Mouse (Mus musculus): ENCODE data around the gene Dusp11. TPM values are rescaled to one million over a fixed set of nuclear protein-coding genes. Genes with fewer than 3 reads are reported as not detected.
"Not testable (repeated sequence)": the region's sequence is repeated elsewhere in the genome, so short reads cannot be mapped to it uniquely, and the experiment has no call there.

Dusp11 gene
- 10 to 100 TPM; 34.9 TPM for total RNA-seq (2021)
- long read RNA-seq, experiment 1, full-length matches to known transcripts, result 2 of 9 reads
- long read RNA-seq, experiment 1, partial matches to known transcripts, result 1 of 9 reads
- long read RNA-seq, experiment 1, other reads (novel, unspliced or antisense), result 6 of 9 reads
- long read RNA-seq, experiment 2, full-length matches to known transcripts, result 8 of 12 reads
- long read RNA-seq, experiment 2, partial matches to known transcripts, result 0 of 12 reads
- long read RNA-seq, experiment 2, other reads (novel, unspliced or antisense), result 4 of 12 reads

- DNase-seq, result peak; percentile 89
Observed at GRCm38 (mm10) chr6:85961101-85962091, at the start of gene Dusp11. Gene Dusp11 (minus strand): TSS chr6:85961667.

- peak; percentile 10 for DNase-seq
Observed at GRCm38 (mm10) chr6:86009980-86010379, 48.5 kb upstream of the Dusp11 start.

DNA sequence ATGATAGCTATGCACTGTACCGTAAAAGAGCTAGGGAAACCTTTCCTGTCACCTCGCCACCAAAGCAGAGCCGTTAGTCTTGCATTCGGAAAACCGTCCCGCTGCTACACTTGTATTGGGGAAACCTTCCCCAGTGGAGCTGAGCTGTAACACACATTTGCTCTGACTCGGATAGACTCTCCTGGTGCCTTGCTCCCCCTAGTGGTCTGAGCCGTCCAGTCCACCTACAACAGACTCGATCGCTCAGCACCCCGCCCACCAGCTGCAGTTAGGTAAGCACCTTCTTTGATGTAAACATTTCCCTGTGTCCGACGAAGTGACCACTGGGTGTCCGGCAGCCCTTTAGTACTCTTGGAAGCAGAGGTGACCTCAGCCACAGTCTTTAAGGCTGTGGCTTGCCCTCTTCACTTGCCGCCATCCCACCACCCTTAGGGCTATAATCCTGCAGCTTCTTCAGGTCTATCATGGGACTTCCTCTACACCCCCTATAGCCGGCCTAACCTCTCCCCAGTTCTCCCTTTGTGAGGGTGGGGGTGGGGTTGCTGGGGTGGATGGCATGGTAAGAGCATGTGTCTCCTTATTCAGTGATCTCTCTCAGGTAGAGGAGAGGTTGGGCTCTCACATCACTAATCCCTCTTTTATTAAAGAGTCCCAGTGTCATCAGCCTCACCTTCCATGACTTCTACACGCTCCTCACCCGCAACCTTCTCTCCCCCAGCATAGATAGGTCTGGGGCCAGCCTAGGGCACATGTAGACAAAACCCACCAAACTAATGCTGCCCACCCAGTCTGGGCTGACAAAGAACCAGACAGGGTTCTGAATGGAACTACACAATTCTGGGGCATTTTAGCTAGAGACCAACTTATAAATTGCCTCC lies 43.0 kb upstream of the Dusp11 start:
- DNase-seq, result peak; percentile 47

DNA sequence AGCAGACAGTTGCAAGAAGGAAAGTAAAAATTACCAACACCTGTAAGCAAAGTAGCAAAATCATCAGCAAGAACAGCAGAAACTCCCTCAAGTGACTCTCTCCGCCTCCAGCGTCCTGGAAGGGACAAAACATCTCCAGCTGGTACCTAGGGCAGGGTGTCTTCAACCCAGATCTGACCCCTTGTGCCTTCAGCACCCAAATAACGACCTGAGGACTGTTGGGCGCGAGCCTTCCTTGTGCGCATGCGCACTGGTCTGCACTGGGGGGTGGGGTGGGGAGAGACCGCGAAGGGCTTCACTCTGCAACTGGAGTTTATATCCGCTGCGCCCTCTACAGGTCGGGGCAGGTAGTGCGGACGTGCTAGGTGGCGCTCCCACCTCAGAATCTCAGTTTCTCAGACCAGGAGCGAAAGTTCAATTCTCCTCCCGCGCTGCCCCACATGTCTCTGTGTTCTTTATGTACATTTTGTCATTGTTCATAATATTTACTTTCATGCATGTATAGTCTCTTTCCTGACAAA lies 42.0 kb upstream of the Dusp11 start:
- no peak for DNase-seq

DNA sequence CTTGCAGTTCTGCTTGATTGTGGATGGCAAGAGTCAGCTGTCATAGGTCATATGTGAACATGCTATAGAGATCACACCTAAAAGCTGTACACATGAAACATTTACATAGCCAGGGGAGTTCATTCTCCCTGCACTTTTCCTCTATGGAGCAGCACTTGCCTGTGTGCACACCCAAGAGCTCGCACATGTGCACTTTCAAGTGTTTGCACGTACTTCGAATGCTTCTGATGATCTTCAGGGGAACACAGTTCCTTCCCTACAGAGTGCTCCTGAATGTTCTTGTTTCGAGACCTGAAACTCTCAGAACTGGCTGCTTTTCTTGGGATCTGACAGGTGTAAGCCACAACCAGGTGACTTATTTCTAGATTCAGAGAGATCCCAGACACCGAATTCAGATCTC lies 29.3 kb upstream of the Dusp11 start:
- not testable (repeated sequence) for DNase-seq

GRCm38 (mm10) chr6:85989570-85989969 lies 28.1 kb upstream of the Dusp11 start:
- DNase-seq, result not testable (repeated sequence)

- DNase-seq, result no peak
Observed at GRCm38 (mm10) chr6:85984351-85984750, 22.9 kb upstream of the Dusp11 start.

DNA sequence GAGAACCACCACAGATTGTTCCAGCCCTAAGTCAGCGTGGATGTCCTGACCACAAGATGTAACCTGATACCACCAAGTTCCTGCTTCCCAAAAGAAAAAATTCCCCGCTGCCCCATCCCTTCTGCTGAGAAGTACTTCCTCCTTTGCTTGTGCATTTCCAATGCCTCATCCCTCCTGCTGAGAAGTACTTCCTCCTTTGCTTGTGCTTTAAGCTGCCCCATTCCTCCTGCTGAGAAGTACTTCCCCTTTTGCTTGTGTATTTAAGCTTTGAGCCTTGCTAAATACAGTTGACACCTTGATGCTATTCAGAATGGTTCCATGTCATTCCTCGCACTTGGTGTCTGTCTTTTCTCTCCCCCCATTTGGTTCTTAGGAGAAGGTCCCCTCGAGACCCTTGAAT lies 17.3 kb upstream of the Dusp11 start:
- not testable (repeated sequence) for DNase-seq

DNA sequence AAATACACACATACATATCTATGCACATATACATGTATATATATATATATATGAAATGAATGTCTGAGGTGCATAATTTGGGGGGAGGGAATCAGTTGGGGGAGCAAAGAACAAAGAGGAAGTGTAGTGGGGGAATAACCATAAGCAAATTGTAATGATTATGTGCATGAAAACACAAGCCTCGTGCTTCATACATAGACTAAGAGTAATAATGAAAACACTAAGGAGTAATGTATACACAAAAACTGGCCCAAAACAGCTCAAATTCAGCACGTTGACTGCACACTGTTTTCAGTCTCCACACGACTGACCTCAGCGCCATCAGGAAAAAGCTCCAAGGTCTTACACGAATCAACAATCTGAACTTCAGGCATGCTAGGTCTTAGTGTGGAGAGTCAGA lies 14.8 kb upstream of the Dusp11 start:
- DNase-seq, result no peak

DNA sequence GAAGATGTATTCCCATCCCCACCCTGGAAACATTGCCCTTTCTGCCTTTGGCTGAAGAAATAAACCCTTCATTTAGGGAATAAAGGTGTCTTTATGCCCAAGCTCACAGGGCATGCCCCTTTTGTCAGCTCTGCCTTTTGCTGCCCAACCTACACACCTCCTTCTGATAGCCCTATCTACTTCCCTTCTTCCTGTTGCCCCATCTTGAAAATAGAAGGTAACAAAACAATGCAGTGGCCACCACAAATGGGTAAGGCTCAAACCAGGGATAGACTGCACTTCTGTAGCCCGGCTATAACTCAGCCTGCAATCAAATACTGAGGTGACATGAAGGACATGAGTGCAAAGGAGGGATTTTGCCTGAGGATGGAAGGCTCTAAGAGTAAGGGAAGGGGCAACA lies 14.3 kb upstream of the Dusp11 start:
- DNase-seq, result no peak

GRCm38 (mm10) chr6:85974941-85975617 lies 13.6 kb upstream of the Dusp11 start:
- DNase-seq, result no peak

DNA sequence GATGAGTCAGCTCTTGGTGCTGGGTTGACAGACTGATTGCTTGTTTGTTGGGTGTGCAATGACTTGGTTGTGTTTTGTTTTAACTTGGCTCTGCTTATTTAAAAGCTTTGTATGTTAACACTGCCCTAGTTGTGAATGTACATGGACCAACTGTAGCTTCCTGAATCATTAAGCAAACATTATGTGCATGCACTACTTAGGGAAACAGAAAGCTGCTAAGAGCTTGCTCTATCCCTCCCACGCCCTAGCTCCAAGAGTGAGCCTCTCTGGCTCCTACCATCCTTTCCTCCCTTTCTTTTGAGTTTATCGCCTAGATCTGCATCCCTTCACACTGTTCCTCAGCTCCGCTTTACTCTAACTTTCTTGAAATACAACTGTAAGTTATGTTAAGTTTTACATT lies 11.9 kb upstream of the Dusp11 start:
- no peak for DNase-seq

DNA sequence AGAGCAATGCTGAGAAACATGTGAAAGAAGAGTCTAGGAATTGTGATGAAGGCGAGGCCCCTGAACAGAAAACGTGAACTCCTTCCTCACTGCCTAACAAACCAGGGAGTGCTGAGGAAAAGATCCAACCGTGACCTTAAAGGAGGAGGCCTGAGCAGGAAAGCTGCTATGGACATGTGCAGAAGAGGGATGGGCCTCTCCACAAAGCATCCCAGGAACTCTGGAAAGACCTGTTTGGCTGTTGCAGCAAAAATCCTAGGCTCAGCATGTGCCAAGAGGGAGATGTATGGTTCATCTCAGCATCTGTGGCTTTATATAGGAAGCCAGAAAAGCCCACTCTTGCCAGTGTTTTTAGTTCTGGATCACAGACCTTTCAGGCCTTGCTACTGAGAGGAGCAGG lies 11.2 kb upstream of the Dusp11 start:
- DNase-seq, result no peak

GRCm38 (mm10) chr6:85969889-85970288 lies 8.4 kb upstream of the Dusp11 start:
- DNase-seq, result no peak

DNA sequence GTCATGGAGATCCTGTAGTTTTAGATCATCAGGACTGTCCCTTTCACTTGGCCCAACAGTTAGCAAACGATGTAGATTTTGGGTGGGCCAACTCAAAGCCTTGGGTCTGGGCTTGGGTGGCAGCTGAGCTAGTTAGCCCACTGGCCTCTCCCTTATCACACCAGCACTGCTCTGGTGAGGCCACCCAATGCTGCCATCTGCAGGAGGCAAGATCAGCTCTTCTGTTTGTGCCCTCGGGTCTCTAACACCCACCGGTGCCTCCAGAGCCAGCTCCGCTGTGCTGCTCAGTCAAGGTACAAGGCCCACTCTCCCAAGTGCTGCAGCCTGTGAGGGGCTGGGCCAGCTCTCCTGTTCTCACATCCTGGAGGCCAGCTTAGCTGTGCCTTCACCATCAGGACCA lies 5.2 kb upstream of the Dusp11 start:
- DNase-seq, result no peak

DNA sequence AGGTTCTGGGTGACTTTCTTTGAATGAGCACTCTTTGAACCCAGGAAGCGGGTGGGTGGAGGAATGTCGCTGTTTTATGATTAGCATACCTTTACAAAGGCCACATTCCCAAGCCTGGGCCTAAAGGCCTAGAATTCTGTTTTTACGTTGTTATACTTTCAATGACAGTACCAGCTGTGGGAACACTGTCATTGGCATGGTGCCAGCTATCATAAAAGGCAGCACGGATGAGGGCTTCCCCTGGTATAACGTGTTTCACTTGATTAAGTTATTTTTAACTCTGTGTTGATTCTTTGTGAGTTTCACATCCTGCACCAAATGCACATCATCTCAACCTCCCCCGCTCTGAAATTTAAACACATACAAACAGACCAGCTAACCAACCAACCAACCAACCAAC lies 4.6 kb upstream of the Dusp11 start:
- not testable (repeated sequence) for DNase-seq

GRCm38 (mm10) chr6:85957581-85957980 lies 3.9 kb downstream of the Dusp11 start:
- DNase-seq, result no peak

GRCm38 (mm10) chr6:85948549-85948948 lies 12.9 kb downstream of the Dusp11 start:
- no peak for DNase-seq

DNA sequence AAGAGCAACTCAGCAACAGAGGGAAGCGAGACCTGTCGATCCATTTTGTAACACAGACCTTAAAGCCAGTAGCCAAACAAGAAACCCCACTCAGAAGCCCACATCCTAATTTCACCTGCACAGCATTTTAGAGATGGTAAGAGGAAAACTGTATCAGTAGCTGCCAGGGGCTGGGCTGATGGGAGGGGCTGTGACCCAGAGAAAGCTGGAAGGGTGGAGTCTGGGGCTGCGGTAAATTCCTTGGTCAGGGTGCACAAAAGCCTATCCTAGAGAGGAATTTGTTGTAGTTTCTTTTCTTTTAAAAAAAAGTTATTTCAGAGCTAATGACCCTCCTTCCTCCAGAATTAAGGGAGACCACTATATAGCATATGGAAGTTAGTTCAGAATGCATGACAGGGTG lies 19.0 kb downstream of the Dusp11 start:
- DNase-seq, result no peak

GRCm38 (mm10) chr6:85938701-85939100 lies 22.8 kb downstream of the Dusp11 start:
- no peak for DNase-seq

Data from gastrocnemius, postnatal 25 days (tissue).